Comparison of ENCODE assay signal across 17 mouse cellular contexts in the genomic region with DNA sequence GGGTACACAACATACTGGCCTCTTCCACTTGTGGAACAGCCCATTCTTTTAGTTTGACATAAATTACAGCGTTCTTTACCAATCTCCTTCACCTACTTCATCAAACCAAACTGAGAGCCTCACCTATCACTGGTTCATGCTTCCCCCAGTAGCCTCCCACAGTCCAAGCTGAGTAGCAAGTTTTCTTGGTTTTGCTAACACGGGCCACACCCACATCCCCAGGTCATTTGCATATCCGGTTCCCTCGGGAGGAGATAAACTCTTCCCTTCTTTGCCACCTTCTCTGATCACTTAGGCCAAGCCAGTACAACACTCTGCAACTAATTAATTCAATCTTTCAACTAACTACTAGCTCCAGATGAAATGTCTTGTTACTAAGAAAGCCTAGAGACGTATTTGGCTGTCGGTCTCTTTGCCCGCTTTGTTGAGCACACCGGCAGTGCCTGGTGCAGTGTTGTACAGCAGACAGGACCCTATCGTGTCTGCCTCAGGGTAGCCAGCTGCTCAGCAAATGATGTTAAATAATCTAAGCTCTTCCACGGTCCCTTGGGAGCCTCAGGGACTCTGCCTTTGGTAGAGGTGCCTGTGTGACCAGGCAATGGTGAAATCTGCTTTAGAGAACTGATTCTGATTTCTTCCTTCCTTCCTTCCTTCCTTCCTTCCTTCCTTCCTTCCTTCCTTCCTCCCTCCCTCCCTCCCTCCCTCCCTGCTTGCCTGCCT. TPM values are rescaled to one million over a fixed set of nuclear protein-coding genes. Genes with fewer than 3 reads are reported as not detected.
A peak's percentile ranks its signal among the peaks of the same experiment; 100 is the strongest.
DNase-seq lines count a peak whose midpoint lies in the region; ATAC-seq and TF ChIP-seq lines count a peak whose summit lies in the region.
"Had no signal": no experiment of that assay in that cellular context is flagged by ENCODE, and none has a peak within 500 bp of the region (broad histone marks: within the 10 kb centered on the region; RNA-seq: fewer than 3 reads in every experiment).

No protein-coding gene starts in this region.

- H3K4me2 ChIP-seq in kidney, embryonic 15.5 days = peak overlapping the region; percentile 44
- peak overlapping the region; percentile 5; the same call in 1 of the 2 replicates for H3K4me2 ChIP-seq in embryonic facial prominence, embryonic 12.5 days (replicated peaks)
- H3K4me2 ChIP-seq: liver, embryonic 13.5 days; neural tube, embryonic 12.5 days had no signal

- peak overlapping the region; percentile 45 for H3K4me3 ChIP-seq in heart, embryonic 10.5 days
- H3K4me3 ChIP-seq in kidney, embryonic 15.5 days (replicated peaks) = peak overlapping the region; percentile 24; the same call in 1 of the 2 replicates
- peak overlapping the region; percentile 32; the same call in 1 of the 2 replicates for H3K4me3 ChIP-seq in E14TG2a.4 (replicated peaks; ENCODE audit: low read length)
- H3K4me3 ChIP-seq in embryonic facial prominence, embryonic 12.5 days = no peak overlapping the region
- H3K4me3 ChIP-seq: liver, embryonic 13.5 days; neural tube, embryonic 12.5 days had no signal

- no peaks in the 10 kb centered on the region for H3K36me3 ChIP-seq in heart, embryonic 10.5 days
- no peaks in the 10 kb centered on the region for H3K36me3 ChIP-seq in kidney, embryonic 15.5 days
- no peaks in the 10 kb centered on the region for H3K36me3 ChIP-seq in E14TG2a.4 (ENCODE audit: insufficient read depth, low read length)
- no peaks in the 10 kb centered on the region for H3K36me3 ChIP-seq in embryonic facial prominence, embryonic 12.5 days
- H3K36me3 ChIP-seq: liver, embryonic 13.5 days had no signal

- 0 out of 2 replicates have a peak, but pooled peaks cover 9% of the 10 kb centered on the region for H3K27me3 ChIP-seq in heart, embryonic 10.5 days (ENCODE audit: insufficient read depth, poor library complexity, severe bottlenecking)
- 0 out of 2 replicates have a peak, but pooled peaks cover 7% of the 10 kb centered on the region for H3K27me3 ChIP-seq in kidney, embryonic 15.5 days
- H3K27me3 ChIP-seq in E14TG2a.4 (ENCODE audit: insufficient read depth, low read length) = peaks cover 4% of the 10 kb centered on the region; the same call in 1 of the 2 replicates
- no peaks in the 10 kb centered on the region for H3K27me3 ChIP-seq in embryonic facial prominence, embryonic 12.5 days
- H3K27me3 ChIP-seq: liver, embryonic 13.5 days; neural tube, embryonic 12.5 days; Patski had no signal

- no peak for DNase-seq in heart, embryonic 10.5 days (ENCODE audit: low spot score)
- no peak for DNase-seq in heart, postnatal 36 days
- DNase-seq in kidney, postnatal 25 days = no peak
- no peak for DNase-seq in gastrocnemius, postnatal 36 days
- no peak for DNase-seq in thymus, postnatal 14 days
- DNase-seq: adrenal gland, postnatal 14 days; cerebellum, adult 11 months; kidney, adult 9 months; liver, embryonic 13.5 days; right cerebral cortex, postnatal 25 days had no signal

- H3K9me3 ChIP-seq in heart, embryonic 10.5 days = no peaks in the 10 kb centered on the region
- H3K9me3 ChIP-seq in kidney, embryonic 15.5 days (replicated peaks) = no peaks in the 10 kb centered on the region
- H3K9me3 ChIP-seq in E14TG2a.4 (ENCODE audit: low read length) = no peaks in the 10 kb centered on the region
- no peaks in the 10 kb centered on the region for H3K9me3 ChIP-seq in embryonic facial prominence, embryonic 12.5 days
- H3K9me3 ChIP-seq: liver, embryonic 13.5 days; neural tube, embryonic 12.5 days had no signal

- peaks cover 5% of the 10 kb centered on the region; the same call in 1 of the 2 replicates for H3K4me1 ChIP-seq in heart, embryonic 10.5 days
- H3K4me1 ChIP-seq in kidney, embryonic 15.5 days = peaks cover 4% of the 10 kb centered on the region; the same call in 1 of the 2 replicates
- peaks cover 61% of the 10 kb centered on the region for H3K4me1 ChIP-seq in E14TG2a.4 (replicated peaks; ENCODE audit: low read depth, low read length)
- 0 out of 2 replicates have a peak, but pooled peaks cover 5% of the 10 kb centered on the region for H3K4me1 ChIP-seq in embryonic facial prominence, embryonic 12.5 days
- H3K4me1 ChIP-seq: liver, embryonic 13.5 days had no signal

- intact Hi-C loops in heart, postnatal 36 days (cut with DNase I) = no loop called here
- intact Hi-C loops in gastrocnemius, postnatal 36 days (cut with DNase I) = no loop called here

- TF ChIP-seq CTCF in E14TG2a.4 (conservative IDR thresholded peaks at IDR 0.05; ENCODE audit: low read length) = no peak

- 24% methylated on average over 10 of the region's 10 CpGs for WGBS in heart, embryonic 10.5 days
- 42% methylated on average over 10 of the region's 10 CpGs for WGBS in kidney, embryonic 15.5 days
- WGBS in embryonic facial prominence, embryonic 12.5 days = 24% methylated on average over 10 of the region's 10 CpGs

- no peak overlapping the region for H3K27ac ChIP-seq in heart, embryonic 10.5 days
- H3K27ac ChIP-seq in kidney, embryonic 15.5 days = no peak overlapping the region
- no peak overlapping the region for H3K27ac ChIP-seq in embryonic facial prominence, embryonic 12.5 days
- H3K27ac ChIP-seq: liver, embryonic 13.5 days; neural tube, embryonic 12.5 days had no signal

- no peak for ATAC-seq in kidney, embryonic 15.5 days (replicated peaks; ENCODE audit: low FRiP score)
- no peak for ATAC-seq in embryonic facial prominence, embryonic 12.5 days (ENCODE audit: insufficient number of reproducible peaks, insufficient read depth, low FRiP score, low TSS enrichment)
- ATAC-seq: forebrain, embryonic 14.5 days; Patski had no signal

- no peak overlapping the region for H3K9ac ChIP-seq in kidney, embryonic 15.5 days
- no peak overlapping the region for H3K9ac ChIP-seq in embryonic facial prominence, embryonic 12.5 days
- H3K9ac ChIP-seq: liver, embryonic 13.5 days; neural tube, embryonic 12.5 days had no signal

RNA-seq across cellular contexts. Expression of gene Hspb8, which starts 34.3 kb away (rescaled TPM):
- 26.9 and 40.5 TPM in 2 replicates for polyA plus RNA-seq in heart, embryonic 10.5 days (2016; fragmentation: Nextera tagmentation; extraction: Ambion mirVana)
- 100 to 1,000 TPM; 386 to 424 TPM for total RNA-seq in heart, postnatal 36 days (2021)
- 4.8 and 8.0 TPM in 2 replicates for polyA plus RNA-seq in kidney, embryonic 15.5 days (2015; fragmentation: Nextera tagmentation; extraction: Ambion mirVana)
- polyA plus RNA-seq in embryonic facial prominence, embryonic 12.5 days (2016; fragmentation: Nextera tagmentation; extraction: Ambion mirVana) = 7.5 and 8.1 TPM in 2 replicates
- total RNA-seq in gastrocnemius, postnatal 36 days (2021) = 100 to 1,000 TPM; 212 to 260 TPM
- total RNA-seq: megakaryocyte, adult 5-6 weeks had no signal
